Mouse (Mus musculus): ENCODE data around the gene Fam184a.

Gene Fam184a

DNA sequence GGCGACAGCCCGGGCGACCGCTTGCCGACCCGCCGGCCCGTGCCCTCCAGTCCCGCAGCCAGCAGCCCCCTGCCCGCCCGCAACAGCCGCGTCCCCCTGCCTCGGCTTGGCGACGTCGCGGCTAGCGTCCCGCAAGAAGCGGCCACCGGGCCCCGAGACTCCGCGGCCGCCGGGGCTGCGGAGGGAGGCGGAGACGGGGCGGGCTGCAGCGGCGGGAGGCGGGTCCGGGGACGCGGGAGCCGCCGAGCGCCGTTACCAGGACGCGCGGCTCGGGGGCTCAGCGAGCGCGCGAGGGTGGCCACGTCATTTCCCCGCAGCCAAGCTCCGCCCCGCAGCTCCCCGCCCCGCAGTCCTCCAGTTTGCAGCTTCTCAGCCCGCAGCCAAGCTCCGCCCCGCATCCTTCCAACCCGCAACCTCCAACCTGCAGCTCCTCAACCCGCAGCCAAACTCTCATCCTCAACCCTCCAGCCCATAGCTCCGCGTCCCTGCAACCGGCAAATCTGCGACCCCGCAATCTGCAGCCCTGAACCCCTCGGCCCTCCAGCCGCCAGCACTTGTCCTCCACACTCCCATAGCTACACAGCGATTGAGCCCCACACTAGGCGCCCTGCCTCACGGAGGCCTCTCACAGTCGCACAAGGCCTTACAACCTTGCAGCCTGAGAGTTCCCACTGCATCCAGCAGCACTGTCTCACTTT lies at the start of gene Fam184a:
Gene Fam184a (minus strand): TSS at position 169 of the 698 bp plus-strand sequence.
- in situ Hi-C loops (cut with MboI, MseI), result no loop called here

DNA sequence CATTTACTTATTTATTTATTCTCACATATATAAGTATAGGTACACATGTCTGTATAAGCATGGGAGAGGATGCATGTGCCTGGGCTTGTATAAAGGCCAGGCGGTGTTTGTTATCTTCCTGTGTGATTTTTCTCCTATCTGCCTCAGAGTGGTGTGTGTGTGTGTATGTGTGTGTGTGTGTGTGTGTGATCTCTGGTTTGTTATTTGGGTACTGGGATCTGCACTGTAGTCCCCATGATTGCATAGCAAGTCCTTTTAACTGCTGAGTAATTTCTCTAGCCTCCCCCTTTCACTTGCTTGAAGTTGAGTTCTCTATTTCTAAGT lies 45.3 kb upstream of the Fam184a start:
- in situ Hi-C loops (cut with MboI, MseI), result no loop called here

DNA sequence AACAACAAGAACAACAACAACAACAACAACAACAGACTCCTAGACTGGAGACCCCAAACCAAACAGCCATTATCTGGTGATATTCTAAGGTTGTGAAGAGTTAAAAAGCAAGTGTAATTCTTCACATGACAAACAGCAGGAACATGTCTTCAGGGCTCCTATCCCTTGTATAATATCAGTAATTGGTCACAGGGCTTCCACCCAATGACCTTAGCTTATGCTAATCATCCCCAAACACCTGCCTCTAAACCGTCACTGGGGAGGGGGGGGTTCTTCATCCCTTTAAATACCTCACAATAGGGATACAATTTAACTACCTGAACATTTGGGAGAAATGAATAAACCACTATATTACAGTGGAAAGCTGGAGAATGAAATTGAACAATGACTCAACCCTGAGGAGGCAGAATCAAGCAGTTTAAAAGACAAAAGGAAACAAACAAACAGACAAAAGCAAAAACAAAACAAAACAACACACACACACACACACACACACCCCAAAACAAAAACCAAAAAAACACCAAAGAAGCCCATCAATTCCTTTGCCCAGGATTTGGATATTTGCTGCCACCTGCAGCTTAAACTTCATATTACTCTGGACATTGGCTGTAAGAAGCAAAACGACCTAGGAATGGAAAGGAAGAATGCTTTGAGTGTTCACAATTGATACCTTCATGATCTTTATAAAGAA lies 44.8 kb upstream of the Fam184a start:
- in situ Hi-C loops (cut with MboI, MseI), result no loop called here

DNA sequence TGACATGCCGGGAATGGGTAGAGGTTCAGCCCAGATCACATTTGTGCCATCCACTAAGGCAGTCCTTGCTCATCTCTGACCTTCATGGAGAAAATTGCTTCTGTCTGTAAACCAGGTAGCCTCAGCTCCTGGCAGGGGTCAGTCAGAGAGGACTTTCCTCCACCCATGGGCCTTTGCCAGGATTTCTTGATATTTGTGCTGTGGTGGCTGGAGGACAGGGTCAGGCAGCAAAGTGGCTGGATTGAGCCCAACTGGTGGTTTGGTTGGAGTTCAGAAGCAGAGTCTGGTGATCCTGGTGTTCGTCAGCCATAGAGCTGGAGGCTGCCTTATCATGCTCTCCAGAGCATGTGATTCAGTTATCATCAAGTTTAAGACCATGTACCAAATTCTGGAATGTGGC lies 40.4 kb upstream of the Fam184a start:
- in situ Hi-C loops (cut with MboI, MseI), result no loop called here

DNA sequence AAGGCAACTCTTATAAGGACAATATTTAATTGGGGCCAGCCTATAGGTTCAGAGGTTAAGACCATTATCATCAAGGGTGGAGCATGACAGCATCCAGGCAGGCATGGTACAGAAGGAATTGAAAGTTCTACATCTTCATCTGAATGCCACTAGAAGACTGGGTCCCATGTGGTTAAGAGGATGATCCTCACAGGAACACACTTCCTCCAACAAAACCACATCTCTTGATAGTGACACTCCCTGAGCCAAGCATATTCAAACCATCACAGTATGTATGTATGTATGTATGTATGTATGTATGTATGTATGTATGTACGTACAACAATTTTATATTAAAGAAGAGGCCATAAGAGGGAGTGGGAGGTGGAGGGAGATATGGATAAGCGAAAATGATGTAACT lies 25.7 kb upstream of the Fam184a start:
- in situ Hi-C loops (cut with MboI, MseI), result no loop called here

DNA sequence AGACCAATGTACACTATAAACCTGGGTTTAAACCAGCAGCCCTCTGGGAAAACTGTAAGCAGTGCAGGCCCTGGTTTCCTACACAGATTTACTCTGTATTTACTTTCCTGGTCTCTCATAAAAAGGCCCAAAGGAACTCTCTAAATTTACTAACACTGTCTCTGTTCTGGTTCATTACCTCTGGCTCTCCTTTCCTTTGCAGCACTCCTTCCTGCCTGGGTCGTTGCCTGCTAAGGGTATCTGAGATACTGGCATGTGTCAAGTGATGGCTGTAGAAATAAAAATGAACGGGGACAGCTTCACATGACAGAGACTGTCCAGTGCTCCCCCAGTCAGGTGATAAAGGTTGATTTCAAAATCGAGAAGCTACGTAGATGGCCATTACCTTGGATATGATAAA lies 21.8 kb upstream of the Fam184a start:
- in situ Hi-C loops (cut with MboI, MseI), result no loop called here

DNA sequence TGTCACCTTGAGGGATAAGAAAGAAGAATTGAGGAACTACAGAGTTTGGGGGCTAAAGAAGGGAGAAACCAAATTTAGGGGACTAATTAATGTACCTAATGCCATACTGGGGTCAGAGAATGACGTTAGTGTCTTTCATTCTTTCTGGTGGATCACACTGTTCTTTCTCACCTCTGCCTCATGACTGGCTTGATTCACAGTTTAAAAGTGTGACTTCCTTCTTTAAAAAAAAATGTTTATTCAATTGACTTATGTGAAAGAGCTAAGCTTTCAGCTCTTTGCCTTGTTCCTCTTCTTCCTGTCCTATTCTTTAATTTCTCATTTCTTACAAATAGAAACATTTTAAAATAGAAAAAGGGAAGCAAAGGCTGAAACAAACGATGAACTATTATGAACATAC lies 20.6 kb upstream of the Fam184a start:
- in situ Hi-C loops (cut with MboI, MseI), result no loop called here

DNA sequence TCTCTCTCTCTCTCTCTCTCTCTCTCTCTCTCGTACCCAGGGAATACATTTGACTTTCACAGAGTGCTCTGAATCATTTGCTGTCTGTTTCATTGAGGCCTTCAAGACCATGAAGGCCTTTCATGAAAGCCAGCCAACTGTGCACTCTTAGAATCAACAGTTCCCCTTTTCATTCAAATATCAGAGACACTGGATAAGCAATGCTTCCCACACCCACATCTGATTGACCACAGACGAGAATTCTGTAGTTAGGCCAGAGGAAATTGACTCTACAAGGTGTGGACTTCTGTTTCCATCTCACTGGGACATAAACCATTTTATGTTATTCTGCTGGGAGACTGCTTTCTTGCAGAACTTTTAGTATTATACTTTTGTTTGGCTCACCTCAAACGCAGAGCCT lies 17.8 kb upstream of the Fam184a start:
- in situ Hi-C loops (cut with MboI, MseI), result no loop called here

DNA sequence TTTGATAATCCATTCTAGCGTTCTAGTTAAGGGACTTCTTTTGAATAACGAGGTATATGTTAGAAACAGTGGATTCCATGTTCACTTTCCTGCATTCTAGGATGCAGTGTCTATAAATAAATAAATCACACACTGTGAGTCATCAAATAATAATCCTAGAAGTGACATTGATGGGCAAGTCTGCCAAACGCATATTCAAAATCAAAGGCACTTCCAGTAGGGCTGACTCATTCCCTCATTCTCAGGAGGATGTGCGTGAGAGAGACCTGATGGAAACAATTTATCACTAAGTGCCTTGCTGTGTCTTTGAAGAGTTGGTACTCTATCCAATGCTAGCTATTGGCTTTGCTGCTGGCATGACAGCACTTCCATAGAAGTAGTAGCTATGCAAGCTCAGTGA lies 14.5 kb upstream of the Fam184a start:
- in situ Hi-C loops (cut with MboI, MseI), result no loop called here

DNA sequence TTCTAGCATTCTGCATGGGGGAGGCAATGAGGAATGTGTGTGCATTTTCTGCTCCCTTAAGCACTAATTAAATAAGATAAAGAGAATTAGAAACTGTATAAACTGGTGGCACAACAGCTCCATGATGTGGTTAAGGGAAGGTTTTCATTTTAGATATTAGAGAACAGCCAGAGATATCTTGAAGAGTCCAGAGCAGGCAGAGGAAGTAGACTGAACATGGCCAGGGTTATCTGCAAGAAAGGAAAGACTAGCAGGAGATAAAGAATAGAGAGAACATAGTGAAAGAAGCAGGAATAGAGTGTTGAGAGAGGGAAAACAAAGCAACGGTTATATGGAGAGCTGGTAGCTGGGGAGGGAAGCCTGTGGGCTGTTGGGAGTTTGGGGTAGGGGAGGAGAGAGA lies 1.8 kb upstream of the Fam184a start:
- in situ Hi-C loops (cut with MboI, MseI), result no loop called here

DNA sequence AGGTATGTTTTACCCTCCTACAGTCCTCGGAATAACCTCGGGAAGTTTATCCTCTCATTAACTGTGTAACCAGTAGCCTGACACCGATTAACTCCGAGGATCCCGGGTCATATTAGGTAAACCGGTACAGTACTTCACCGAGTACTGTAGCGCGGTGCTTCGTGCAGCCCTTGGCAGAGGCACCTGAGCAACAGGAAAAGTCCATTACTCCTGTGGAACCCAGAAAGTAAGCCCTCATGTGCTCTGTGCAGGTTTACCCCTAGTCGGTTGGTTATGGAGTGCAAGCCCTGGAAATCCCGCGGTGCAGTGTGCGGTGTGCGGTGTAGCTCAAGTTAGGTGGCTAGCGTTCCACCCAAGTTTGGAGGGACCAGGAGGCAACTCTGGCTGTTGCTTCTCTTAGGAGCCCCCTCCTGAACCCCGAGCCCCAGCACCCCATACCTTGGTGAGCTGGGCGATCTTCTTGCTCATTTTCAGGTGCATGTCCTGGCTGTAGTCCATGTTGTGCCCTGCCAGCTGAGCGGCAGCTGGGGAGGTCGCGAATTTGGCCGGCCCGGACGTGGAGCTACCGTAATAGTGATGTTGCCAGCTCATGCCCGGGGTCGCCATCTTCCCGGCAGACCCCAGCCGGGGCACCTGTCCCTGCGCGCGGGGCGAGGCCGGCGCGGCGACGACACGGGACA lies 508 bp downstream of the Fam184a start:
- in situ Hi-C loops (cut with MboI, MseI), result no loop called here

DNA sequence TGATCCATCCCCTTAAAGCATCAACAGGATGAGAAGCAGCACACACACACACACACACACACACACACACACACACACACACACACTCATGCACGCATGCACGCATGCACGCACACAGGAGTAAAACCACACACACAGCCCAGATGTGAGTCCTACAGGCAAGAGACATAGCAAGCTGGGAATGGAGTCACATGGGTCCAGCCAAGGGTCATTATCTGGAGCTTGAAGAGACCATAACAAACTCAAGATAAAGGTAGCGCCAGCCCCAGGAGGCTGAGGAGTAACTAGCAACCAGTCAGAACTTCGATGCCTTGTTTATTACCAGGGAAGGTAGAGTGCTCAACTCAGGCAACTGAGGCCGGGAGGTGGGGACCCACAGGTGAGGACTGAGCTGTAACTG lies 4.9 kb downstream of the Fam184a start:
- in situ Hi-C loops (cut with MboI, MseI), result no loop called here

DNA sequence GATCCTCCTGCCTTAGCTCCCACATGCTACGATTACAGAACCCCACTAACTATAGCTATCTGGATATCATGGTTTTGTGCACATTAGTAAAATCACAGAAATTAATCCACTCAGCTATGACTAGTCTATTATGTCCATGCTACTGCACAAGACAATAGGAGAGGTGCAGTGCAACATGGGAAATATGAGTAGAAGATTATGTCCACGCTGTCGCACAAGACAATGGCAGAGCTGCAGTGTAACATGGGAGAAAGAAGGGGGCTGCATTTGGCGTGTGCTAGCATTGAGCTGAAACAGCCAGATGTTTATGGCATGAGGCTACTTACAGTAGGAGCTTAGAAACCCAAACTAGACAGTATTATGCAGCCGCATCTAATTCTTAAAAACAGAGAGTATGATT lies 8.0 kb downstream of the Fam184a start:
- in situ Hi-C loops (cut with MboI, MseI), result no loop called here

DNA sequence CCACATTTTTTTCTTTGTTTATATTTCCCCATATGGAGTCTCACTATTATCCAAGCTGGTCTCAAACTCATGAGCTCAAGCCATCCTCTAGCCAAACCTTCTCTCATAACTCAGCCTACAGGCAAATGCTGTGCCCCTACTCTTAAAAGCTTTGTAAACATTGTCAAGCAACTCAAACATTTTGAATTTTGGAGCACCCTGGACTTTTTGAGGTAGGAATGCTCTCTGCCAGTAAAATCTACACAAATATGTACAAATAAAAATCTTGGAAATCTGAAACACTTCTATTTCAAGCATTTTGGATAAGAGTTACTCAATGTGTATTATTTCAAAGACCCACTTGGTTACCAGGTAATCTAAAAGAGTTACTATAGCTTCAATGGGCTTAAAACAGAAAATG lies 10.9 kb downstream of the Fam184a start:
- in situ Hi-C loops (cut with MboI, MseI), result no loop called here

DNA sequence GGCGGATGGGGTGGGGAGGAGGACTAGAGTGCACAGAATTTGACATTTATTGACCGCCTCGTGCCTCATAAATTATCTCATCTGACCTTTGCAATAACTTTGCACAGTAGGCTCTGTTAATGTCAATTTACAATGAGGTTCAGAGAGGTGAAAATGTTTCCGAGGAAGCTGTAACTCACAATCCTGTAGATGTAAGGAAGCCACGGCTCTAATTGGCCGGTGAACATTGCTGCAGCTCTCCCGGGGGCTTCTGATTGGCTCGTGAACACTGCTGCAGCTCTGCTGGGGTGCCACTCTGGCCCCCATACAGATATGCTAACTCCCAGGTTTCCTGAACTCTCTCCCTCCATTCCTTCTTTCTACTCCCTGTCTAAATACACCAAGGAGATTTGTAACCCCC lies 12.1 kb downstream of the Fam184a start:
- in situ Hi-C loops (cut with MboI, MseI), result no loop called here

DNA sequence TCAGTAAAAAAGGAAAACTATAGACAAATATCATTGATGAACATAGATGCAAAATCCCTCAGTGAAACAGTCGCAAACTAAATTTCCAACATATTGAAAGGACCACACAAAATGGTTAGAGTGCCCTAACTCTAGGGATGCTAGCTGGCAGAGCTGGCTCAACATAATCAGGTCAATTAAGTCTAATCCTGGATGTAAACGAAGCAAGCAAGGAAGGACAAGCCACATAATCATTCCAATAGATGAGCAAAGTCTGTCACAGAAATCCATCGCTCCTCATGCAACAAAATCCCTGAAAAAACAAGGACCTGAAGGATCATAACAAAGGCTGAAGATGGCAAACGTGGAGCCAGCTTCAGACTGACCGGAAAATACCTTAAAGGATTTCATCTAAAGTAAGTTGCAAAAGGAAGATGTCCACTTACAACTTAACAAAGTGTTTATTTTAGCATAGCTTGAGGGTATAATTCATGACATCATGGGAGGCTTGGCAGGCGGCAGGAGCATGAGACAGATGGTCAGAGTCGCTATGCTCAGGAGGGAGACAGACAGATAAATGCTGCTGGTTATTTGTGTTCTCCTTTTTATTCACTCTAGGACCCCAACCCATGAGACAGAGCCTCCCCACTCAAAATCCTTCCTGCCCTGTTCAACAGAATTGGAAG lies 15.6 kb downstream of the Fam184a start:
- in situ Hi-C loops (cut with MboI, MseI), result no loop called here

DNA sequence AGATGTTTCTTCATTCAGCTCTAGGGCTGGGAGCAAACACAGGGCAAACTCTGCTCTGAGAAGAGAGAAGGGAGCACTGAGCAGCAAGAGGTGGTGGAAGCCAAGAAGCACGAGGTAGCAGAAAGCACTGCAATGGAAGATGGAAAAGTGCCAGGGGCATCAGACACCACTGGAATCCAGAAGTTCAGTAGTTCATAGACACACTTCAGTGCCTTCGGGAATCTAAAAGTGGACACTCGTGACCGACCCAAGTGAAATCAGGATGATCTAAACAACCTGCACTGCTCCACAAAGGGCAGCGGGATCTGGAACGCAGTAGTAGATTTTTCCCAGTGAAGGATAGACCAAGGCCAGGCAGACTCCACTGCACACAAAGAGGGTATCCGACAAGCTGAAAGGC lies 18.6 kb downstream of the Fam184a start:
- in situ Hi-C loops (cut with MboI, MseI), result no loop called here

DNA sequence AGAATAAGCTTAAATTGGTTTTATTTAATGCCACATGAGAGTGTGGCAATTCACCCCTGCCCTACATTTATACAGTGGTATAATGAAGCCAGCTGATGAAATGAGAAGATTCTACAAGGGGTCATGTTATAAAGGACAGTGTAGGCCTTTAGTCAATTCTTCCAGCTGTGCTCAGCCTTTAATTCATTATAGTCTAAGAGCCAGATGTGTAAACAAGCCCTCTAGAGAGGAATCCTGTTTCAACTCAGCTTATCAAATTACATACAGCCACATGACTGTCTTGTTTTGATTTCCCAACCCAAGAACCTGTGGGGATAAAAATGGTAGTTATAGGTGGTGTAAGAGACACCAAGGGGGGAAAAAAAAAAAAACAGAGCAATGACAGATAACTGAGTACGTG lies 22.0 kb downstream of the Fam184a start:
- in situ Hi-C loops (cut with MboI, MseI), result no loop called here

DNA sequence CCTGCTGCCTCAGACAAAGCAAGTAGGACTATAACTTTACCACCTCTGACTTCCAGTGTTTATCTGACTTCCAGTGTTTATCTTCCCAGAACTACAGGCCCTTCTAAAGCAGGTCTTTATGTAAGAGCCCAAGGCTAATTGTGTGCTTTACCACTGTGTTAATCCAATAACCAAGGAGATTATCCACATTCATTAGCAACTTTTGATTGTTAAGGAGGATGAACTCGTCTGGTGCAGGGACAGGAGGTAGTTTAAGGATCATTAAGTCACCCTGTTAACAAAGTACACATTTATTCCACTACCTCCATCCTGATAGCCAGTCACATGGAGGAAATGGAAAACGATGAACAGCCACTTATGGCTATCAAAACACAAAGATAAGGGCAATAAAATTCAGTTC lies 25.6 kb downstream of the Fam184a start:
- in situ Hi-C loops (cut with MboI, MseI), result no loop called here

DNA sequence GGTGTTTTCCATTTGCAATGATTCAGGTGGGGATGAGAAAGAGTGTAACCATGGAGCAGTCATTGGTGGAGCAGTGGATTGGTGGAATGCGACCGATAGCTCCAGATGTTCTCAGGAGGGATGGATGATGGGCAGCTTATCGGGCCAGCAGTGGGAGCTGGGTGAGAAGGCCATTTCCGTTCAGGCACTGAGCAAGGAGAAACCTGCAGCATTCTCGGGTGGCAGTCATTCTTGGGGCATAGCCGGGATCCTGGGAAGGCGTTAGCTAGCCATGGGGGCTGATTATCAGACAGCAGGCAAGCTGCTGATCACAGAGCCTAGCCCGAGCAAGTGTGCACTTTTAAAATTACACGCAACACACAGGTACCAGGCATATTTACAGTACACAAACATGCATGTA lies 46.4 kb downstream of the Fam184a start:
- in situ Hi-C loops (cut with MboI, MseI), result loop anchor here (10.0 kb wide), 1 partner anchor 970 kb away; no protein-coding TSS in a partner anchor

DNA sequence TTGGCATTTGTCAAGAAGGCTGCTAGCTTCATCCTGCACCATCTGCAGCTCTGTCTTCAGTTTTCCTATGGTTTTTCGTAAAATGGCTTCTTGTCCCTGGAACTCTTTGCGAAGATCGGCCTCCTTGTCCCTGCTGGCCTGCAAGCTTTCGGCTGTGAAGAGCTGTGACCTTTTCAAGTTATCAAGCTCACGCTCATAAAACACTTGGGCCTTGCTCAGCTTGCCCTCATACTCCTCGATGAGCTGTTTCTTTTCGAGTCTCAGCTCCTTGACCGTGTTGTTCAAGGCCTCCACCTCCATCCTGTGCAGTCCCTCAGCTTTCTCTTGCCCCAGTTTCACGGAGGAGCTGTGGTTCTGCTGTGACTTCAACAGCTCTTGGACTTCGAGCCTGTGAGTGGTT lies 52.4 kb downstream of the Fam184a start:
- in situ Hi-C loops (cut with MboI, MseI), result no loop called here

DNA sequence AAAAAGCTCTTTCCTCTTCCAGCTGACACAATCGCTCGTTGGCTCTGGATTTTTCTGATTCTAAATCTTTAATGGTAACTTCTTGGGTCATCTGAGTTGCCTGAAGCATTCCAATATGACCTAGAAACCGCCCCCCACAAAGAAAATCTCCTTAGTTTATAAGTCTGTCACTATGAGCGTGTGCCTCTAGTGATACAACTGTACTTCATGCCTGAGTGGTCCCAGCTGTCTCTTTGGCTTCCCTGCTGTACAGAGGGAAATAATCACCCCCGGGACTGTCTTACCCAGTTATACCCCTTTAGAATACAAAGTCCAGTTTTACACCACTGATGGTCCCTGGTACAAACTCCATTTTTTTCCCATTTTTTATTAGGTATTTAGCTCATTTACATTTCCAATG lies 56.2 kb downstream of the Fam184a start:
- in situ Hi-C loops (cut with MboI, MseI), result no loop called here

DNA sequence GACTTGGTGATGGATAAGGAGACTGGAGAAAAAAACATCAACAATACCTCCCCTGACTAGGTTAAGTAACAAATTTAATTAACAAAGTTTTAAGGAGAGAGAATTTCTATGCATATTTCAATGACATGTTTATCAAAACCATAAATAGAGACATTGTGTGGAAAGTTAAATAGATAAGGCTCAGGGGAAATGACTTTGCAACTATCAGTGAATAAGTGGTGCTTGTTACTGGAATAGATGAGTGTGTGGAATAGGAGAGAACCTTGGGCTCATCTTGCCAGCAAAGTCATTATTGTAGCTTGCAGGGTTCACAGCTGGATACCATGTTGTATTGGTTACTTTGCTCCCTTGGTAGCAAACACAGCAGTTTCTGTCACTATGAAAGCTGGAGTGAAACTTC lies 59.7 kb downstream of the Fam184a start:
- in situ Hi-C loops (cut with MboI, MseI), result no loop called here
